Mouse (Mus musculus) ES-Bruce4 (cell line): Measurements from ENCODE around the gene Rnf220. TPM values are rescaled to one million over a fixed set of nuclear protein-coding genes. Genes with fewer than 3 reads are reported as not detected.

Experiments
- H3K27ac ChIP-seq: 2 replicates; pipeline ENCODE4 v1.5.1; 2012; ENCODE audit warnings: low read length, inconsistent platforms; ENCODE audit not compliant: insufficient read depth
- H3K27me3 ChIP-seq: 2 replicates; pipeline ENCODE4 v1.6.1; 2012; ENCODE audit warnings: mild to moderate bottlenecking, low read length, inconsistent platforms; ENCODE audit not compliant: control insufficient read depth, poor library complexity, insufficient read depth, severe bottlenecking
- H3K36me3 ChIP-seq: 2 replicates; pipeline ENCODE4 v1.6.1; 2012; ENCODE audit warnings: inconsistent platforms, mild to moderate bottlenecking, low read length, moderate library complexity; ENCODE audit not compliant: control insufficient read depth, poor library complexity, insufficient read depth, severe bottlenecking
- H3K4me1 ChIP-seq: one replicate; pipeline ENCODE4 v1.8.1; 2011; ENCODE audit warnings: low read length; ENCODE audit not compliant: control insufficient read depth, insufficient read depth
- H3K4me3 ChIP-seq: 2 replicates; pipeline ENCODE4 v1.5.1; 2011; ENCODE audit warnings: low read depth, mild to moderate bottlenecking, low read length
- H3K9ac ChIP-seq: 2 replicates; pipeline ENCODE4 v1.6.1; 2012; ENCODE audit warnings: low read depth, mild to moderate bottlenecking, inconsistent platforms; ENCODE audit not compliant: poor library complexity, severe bottlenecking
- H3K9me3 ChIP-seq: replicated peaks from 2 replicates; pipeline ENCODE4 v1.6.1; 2012; ENCODE audit warnings: mild to moderate bottlenecking, low read length, inconsistent platforms; ENCODE audit not compliant: control insufficient read depth, poor library complexity, insufficient read depth, severe bottlenecking
- CTCF ChIP-seq: IDR thresholded peaks from one replicate; pipeline ENCODE4 v1.8.1; 2011; ENCODE audit warnings: low read depth, low read length
- EP300 ChIP-seq: IDR thresholded peaks from 2 replicates; pipeline ENCODE4 v1.6.1; 2011; ENCODE audit warnings: low read depth, low read length; ENCODE audit not compliant: insufficient read depth
- POLR2A ChIP-seq: IDR thresholded peaks from one replicate; pipeline ENCODE4 v1.8.1; 2011; ENCODE audit warnings: low read length; ENCODE audit not compliant: insufficient read depth
- polyA plus RNA-seq: library from polyadenylated mRNA; stranded (reverse); fragments of >200 nt; gene quantifications from 2 replicates; pipeline ENCODE4 v1.2.4, GENCODE M21; 2011; ENCODE audit warnings: low read depth; ENCODE audit not compliant: missing spikeins, insufficient read depth, insufficient read length

Rnf220 gene
- polyA plus RNA-seq, 1 experiment, result 132 TPM

DNA sequence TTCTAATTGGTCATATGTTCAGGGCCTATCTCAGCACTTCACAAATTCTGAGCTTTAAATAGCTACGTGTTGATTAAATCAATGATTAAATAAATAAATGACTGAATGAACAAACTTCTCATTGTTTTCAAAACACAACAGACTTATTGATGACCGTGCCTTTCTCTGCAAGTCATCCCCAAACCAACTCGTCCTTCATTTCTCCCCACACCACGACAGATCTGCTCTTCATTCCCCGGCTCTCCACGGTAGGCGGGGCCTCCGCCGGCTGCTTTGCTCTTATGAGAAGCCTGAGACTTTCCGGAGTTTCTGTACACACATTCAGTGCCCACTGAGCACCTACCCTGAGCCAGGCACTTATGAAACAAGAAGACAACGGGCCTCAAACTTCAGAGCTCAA lies 99.7 kb downstream of the Rnf220 start:
- H3K27ac ChIP-seq, result no peak overlapping the region
- no peaks in the 10 kb centered on the region for H3K4me1 ChIP-seq
- no peak overlapping the region for H3K4me3 ChIP-seq
- H3K27me3 ChIP-seq, result no peaks in the 10 kb centered on the region
- no peaks in the 10 kb centered on the region for H3K36me3 ChIP-seq
- no peaks in the 10 kb centered on the region for H3K9me3 ChIP-seq
- H3K9ac ChIP-seq, result no peak overlapping the region
- TF ChIP-seq EP300 (no peak), POLR2A (no peak), CTCF (no peak)

- Histone ChIP-seq H3K27ac (no peak overlapping the region), H3K4me1 (no peaks in the 10 kb centered on the region), H3K4me3 (no peak overlapping the region), H3K36me3 (no peaks in the 10 kb centered on the region), H3K9me3 (no peaks in the 10 kb centered on the region), H3K9ac (no peak overlapping the region), H3K27me3 (no peaks in the 10 kb centered on the region)
- no peak for TF ChIP-seq EP300
- TF ChIP-seq POLR2A, result no peak
- TF ChIP-seq CTCF, result no peak
Measured at GRCm38 (mm10) chr4:117393027-117393426, 103.8 kb downstream of the Rnf220 start.

- Histone ChIP-seq H3K36me3 (no peaks in the 10 kb centered on the region), H3K4me1 (no peaks in the 10 kb centered on the region), H3K9me3 (no peaks in the 10 kb centered on the region), H3K9ac (no peak overlapping the region), H3K27me3 (no peaks in the 10 kb centered on the region), H3K4me3 (no peak overlapping the region), H3K27ac (no peak overlapping the region)
- no peak for TF ChIP-seq CTCF
- no peak for TF ChIP-seq POLR2A
- no peak for TF ChIP-seq EP300
Measured at GRCm38 (mm10) chr4:117392391-117392790, 104.5 kb downstream of the Rnf220 start.

DNA sequence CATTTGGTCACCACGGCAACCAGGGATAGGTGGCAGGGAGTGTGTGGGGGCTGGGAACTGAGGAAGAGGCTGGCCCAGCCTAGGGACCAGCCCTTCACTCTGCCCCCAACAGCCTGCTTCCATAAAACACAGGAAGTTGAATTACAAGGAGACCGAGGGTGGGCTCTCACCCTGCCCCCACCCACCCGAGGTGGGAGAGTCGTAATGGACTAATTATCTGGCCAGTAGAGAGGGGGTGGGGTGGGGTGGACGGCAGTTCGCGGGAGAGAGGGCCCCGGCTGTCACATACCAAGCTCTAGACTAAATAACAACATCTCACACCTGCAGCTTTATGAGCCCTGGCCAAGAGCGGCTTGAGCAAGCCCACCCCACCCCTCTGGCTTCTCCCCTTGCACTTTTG lies 104.9 kb downstream of the Rnf220 start:
- Histone ChIP-seq H3K36me3 (no peaks in the 10 kb centered on the region), H3K9ac (no peak overlapping the region), H3K4me1 (no peaks in the 10 kb centered on the region), H3K4me3 (no peak overlapping the region), H3K9me3 (no peaks in the 10 kb centered on the region), H3K27me3 (no peaks in the 10 kb centered on the region), H3K27ac (no peak overlapping the region)
- TF ChIP-seq CTCF (no peak), EP300 (peak; percentile 51; the same call in 1 of the 2 replicates)

DNA sequence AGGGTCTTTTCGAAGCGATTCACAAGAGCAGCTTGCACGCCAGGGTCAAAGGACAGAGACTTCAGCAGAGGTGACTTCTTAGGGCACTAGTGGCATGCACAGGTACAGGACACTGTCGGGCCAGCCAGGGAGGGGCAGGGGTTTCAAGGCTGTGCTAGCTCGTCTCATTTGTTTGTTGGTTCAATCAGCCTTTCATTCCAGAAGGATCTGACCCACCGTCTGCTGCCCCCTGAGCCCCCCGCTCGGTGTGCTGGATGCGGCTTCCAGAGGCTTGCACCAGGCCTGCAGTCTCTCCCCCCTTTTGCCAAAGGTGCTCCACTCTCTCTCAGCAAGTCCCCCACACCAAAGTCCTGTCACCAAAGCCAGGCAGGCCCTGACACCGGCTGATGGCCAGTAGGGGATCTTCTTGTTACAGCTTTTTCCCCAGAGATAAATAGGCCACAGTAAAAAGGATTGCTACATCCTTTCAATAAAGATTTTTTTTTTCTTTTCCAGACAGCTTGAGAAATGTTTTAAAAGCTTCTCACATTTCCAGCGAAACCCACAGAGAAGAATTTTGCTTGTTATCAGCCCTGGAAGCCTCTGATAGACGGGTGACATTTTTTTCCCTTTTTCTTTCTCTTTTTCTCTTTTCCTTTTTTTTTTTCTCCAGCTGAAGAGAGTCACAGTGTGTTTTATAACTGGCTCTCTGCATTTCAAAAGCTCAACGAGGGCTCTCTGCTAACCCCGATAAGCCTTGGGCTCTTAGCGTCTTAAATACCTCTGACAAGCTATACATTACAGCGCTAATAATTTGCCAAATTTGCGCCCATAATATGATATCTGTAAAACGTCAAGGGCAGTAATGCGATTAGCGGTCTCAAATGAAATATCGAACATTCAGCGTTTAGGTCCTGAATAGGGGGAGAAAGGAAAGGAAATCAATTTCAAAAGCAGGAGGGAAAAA lies 105.7 kb downstream of the Rnf220 start:
- TF ChIP-seq POLR2A, result no peak
- no peak for TF ChIP-seq EP300
- TF ChIP-seq CTCF, result no peak
- H3K9ac ChIP-seq, result no peak overlapping the region
- no peaks in the 10 kb centered on the region for H3K36me3 ChIP-seq
- no peak overlapping the region for H3K27ac ChIP-seq
- no peak overlapping the region for H3K4me3 ChIP-seq
- no peaks in the 10 kb centered on the region for H3K27me3 ChIP-seq
- H3K9me3 ChIP-seq, result no peaks in the 10 kb centered on the region
- H3K4me1 ChIP-seq, result no peaks in the 10 kb centered on the region

DNA sequence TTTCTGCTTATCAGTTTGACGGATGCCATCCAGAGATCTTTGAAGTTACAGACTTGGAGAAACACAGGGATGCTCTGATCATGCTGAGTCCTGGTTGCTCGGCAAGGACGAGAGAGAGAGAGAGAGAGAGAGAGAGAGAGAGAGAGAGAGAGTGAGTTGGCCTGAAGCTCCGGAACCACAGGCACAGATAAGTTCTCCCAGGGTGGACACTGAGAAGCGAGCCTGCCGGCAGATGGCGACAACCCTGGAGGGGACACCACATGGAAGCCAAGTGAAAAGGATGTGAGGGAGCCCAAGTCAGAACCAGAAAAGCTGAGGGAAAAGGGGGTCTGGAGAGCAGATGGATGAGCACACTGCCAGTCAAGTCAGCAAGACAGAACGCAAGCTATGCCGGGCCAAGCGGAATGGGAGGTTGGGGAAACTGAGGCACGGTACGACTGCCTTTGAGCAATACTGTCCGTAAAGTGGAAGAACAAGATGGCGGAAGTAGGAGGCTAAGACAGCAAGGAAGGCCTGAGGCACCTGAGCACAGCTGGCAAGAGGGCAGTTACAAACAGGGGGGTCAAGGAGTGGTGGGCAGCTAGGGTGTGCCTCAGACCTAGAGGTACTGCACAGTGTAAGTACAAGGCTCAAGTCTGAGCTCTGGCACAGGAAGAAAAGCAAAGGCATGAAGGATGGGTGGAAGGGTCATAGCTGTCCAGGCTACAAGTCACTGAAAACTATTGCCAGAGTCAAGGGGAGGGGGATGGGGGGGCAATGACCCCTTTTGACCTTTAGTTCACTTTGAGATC lies 107.4 kb downstream of the Rnf220 start:
- Histone ChIP-seq H3K27me3 (no peaks in the 10 kb centered on the region), H3K4me3 (no peak overlapping the region), H3K9ac (no peak overlapping the region), H3K36me3 (no peaks in the 10 kb centered on the region), H3K27ac (no peak overlapping the region), H3K9me3 (no peaks in the 10 kb centered on the region), H3K4me1 (no peaks in the 10 kb centered on the region)
- TF ChIP-seq CTCF (peak; percentile 67), EP300 (no peak)
